Mouse (Mus musculus): ENCODE results near the gene Gstp3. TPM values are rescaled to one million over a fixed set of nuclear protein-coding genes. Genes with fewer than 3 reads are reported as not detected.

The Gstp3 gene
- polyA plus RNA-seq, 1 experiment from 2014 or later: not detected

DNA sequence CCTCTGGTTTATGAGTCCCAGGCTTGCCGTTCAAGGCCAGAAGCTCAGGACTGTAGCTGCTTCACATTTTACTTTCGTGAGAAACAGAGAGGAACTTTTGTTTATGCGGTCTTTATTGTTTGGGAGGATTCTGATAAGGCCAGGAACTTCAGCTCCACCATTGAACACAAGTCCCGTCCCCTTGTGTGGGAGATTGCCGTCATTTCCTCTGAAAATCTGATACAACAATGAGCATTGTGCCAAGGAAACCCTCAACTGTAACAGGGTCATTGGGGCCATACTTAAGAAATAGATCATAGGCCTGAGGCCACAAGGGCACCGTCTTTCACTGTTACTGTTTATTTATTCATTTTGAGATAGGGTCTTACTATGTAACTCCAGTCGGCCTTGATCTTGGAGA lies 36.2 kb downstream of the Gstp3 start:
- H3K36me3 ChIP-seq (ENCODE audit: control insufficient read depth, insufficient read depth, low read length): no peaks in the 10 kb centered on the region
- ATAC-seq: no peak
- H3K4me2 ChIP-seq (ENCODE audit: low read length): no peak overlapping the region
- no peaks in the 10 kb centered on the region for H3K27me3 ChIP-seq (ENCODE audit: control insufficient read depth, insufficient read depth, low read depth, low read length)
- H3K4me3 ChIP-seq (ENCODE audit: low read depth, low read length): no peak overlapping the region
- H3K9me3 ChIP-seq (replicated peaks; ENCODE audit: control insufficient read depth, low read length, poor library complexity, severe bottlenecking): no peaks in the 10 kb centered on the region
- H3K9ac ChIP-seq (ENCODE audit: low read depth, low read length): no peak overlapping the region
- no peak overlapping the region for H3K27ac ChIP-seq (ENCODE audit: low read length)
- no peaks in the 10 kb centered on the region for H3K4me1 ChIP-seq (ENCODE audit: control insufficient read depth, insufficient read depth, low read length)
- WGBS: 87% methylated on average over 7 of the region's 7 CpGs

DNA sequence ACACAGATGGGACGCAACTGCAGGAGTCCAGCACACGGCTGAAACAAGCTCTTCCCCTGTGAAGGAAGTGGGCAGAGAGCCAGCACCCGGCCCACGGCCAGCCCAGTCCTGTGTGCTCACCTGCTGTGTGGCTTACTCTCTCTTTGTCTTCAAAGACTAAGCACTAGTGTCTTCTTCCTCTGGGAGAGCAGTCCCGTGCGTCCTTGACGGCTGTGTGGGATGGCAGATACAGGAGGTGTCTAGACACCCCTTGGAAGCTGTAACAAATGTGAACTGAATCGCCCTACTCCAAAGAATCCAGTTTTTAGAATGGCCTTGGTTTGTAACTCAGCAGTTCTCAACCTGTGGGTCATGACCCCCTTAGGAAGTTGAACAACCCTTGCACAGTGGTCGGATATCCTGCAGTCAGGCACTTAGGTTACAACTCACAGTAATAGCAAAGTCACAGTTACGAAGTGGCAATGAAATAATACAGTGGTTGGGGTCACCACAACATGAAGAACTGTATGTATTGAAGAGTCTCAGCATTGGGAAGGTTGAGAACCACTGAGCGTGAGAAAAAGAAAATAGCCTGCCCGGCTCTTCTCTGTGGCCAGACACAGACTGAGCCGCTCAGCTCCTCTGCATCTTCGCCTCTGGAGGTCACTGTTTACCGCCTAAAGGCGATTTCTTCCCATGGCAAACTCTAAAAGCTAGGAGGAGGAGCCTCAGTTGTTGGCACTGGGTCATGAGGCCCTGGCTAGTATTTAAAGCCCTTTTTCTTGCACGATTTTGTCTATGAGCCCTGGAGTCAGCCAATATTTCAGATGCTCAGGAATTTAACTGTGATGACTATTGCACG lies 40.4 kb downstream of the Gstp3 start:
- no peak overlapping the region for H3K4me3 ChIP-seq (ENCODE audit: low read depth, low read length)
- H3K27me3 ChIP-seq (ENCODE audit: control insufficient read depth, insufficient read depth, low read depth, low read length): no peaks in the 10 kb centered on the region
- H3K36me3 ChIP-seq (ENCODE audit: control insufficient read depth, insufficient read depth, low read length): no peaks in the 10 kb centered on the region
- H3K9ac ChIP-seq (ENCODE audit: low read depth, low read length): no peak overlapping the region
- 27% methylated on average over 18 of the region's 18 CpGs for WGBS
- no peak overlapping the region for H3K27ac ChIP-seq (ENCODE audit: low read length)
- no peaks in the 10 kb centered on the region for H3K4me1 ChIP-seq (ENCODE audit: control insufficient read depth, insufficient read depth, low read length)
- no peaks in the 10 kb centered on the region for H3K9me3 ChIP-seq (replicated peaks; ENCODE audit: control insufficient read depth, low read length, poor library complexity, severe bottlenecking)
- peak; percentile 80 for ATAC-seq
- no peak overlapping the region for H3K4me2 ChIP-seq (ENCODE audit: low read length)

DNA sequence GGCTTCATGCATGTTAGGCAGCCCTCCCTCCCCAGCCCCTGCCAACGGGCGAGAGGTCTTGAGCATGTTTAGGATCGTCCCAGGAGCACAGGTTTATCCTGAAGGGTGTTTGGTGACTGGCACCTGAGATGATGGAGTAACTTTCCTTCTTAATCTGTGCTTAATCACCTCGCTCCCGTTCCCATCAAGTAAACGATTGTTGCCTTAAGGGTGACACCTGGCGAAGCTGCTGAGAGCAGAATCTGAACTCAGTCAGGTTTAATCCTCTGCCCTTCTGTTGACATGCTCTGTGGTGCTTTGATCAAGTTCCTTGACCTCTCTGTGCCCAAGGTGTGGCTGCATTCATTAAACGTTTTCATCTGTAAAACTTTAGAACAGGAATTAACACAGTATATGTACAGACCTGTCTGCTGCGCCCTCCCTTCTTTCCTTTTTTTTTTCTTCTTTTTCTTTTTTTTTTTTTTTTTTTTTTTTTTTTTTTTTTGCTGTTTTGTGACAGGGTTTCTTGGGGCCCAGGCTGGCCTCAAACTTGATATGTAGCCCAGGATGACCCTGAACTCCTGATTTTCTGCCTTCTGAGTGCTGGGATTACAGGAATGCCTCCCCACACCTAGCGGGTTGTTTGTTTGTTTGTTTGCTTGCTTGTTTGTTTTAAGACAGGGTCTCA lies 41.3 kb downstream of the Gstp3 start:
- no peak overlapping the region for H3K27ac ChIP-seq (ENCODE audit: low read length)
- H3K4me3 ChIP-seq (ENCODE audit: low read depth, low read length): no peak overlapping the region
- no peak for ATAC-seq
- H3K4me2 ChIP-seq (ENCODE audit: low read length): no peak overlapping the region
- no peaks in the 10 kb centered on the region for H3K27me3 ChIP-seq (ENCODE audit: control insufficient read depth, insufficient read depth, low read depth, low read length)
- whole genome bisulfite sequencing: 67% methylated on average over 10 of the region's 10 CpGs
- H3K4me1 ChIP-seq (ENCODE audit: control insufficient read depth, insufficient read depth, low read length): peaks cover 2% of the 10 kb centered on the region
- H3K9ac ChIP-seq (ENCODE audit: low read depth, low read length): no peak overlapping the region
- no peaks in the 10 kb centered on the region for H3K9me3 ChIP-seq (replicated peaks; ENCODE audit: control insufficient read depth, low read length, poor library complexity, severe bottlenecking)
- H3K36me3 ChIP-seq (ENCODE audit: control insufficient read depth, insufficient read depth, low read length): no peaks in the 10 kb centered on the region

DNA sequence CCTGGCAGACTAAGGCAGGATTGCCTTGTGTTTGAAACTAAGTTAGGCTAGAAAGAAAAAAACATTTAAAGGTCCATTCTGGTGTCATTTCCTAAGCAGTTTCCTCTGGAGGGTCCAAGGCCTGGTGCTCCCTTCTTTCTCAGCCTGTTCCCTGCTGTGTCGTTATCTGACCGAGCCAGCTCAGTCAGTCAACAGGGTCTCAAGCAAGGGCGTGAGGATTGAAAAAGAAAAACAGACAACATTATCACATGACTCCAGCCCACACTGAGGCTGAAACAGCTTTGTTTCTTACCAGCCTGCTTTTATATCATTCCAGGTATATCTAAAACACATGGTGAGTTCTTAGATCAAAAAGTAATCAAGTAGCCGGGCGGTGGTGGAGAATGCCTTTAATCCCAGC lies 43.7 kb downstream of the Gstp3 start:
- Histone ChIP-seq H3K4me3 (ENCODE audit: low read depth, low read length) (no peak overlapping the region), H3K9ac (ENCODE audit: low read depth, low read length) (no peak overlapping the region), H3K27me3 (ENCODE audit: control insufficient read depth, insufficient read depth, low read depth, low read length) (no peaks in the 10 kb centered on the region), H3K27ac (ENCODE audit: low read length) (no peak overlapping the region), H3K9me3 (replicated peaks; ENCODE audit: control insufficient read depth, low read length, poor library complexity, severe bottlenecking) (no peaks in the 10 kb centered on the region), H3K4me2 (ENCODE audit: low read length) (no peak overlapping the region), H3K36me3 (ENCODE audit: control insufficient read depth, insufficient read depth, low read length) (no peaks in the 10 kb centered on the region), H3K4me1 (ENCODE audit: control insufficient read depth, insufficient read depth, low read length) (peaks cover 15% of the 10 kb centered on the region)
- WGBS: 56% methylated on average over 5 of the region's 5 CpGs
- no peak for ATAC-seq

DNA sequence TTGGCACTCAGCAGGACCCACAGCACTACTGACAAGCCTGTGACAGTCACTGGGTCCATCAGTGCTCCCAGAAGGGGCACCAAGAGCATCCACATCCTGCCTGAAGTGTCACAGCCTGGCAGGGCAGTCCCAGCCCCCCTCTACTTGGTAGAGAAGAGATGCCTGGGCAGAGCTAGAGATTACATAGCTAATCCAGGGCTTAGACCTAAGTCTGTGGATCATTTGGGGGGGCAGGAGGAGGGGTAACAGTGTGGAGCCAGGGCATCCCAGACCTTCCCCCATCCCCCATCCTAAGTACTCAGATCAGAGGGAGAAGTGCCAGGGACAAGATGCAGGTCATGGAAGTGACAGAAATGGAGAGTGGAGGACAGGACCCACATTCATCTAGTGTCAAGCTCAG lies 44.6 kb downstream of the Gstp3 start:
- H3K27ac ChIP-seq (ENCODE audit: low read length): no peak overlapping the region
- no peak overlapping the region for H3K4me3 ChIP-seq (ENCODE audit: low read depth, low read length)
- H3K27me3 ChIP-seq (ENCODE audit: control insufficient read depth, insufficient read depth, low read depth, low read length): no peaks in the 10 kb centered on the region
- no peaks in the 10 kb centered on the region for H3K9me3 ChIP-seq (replicated peaks; ENCODE audit: control insufficient read depth, low read length, poor library complexity, severe bottlenecking)
- H3K4me1 ChIP-seq (ENCODE audit: control insufficient read depth, insufficient read depth, low read length): peaks cover 17% of the 10 kb centered on the region
- H3K36me3 ChIP-seq (ENCODE audit: control insufficient read depth, insufficient read depth, low read length): no peaks in the 10 kb centered on the region
- ATAC-seq: no peak
- peak overlapping the region; percentile 26; the same call in 1 of the 2 replicates for H3K9ac ChIP-seq (ENCODE audit: low read depth, low read length)
- no peak overlapping the region for H3K4me2 ChIP-seq (ENCODE audit: low read length)

DNA sequence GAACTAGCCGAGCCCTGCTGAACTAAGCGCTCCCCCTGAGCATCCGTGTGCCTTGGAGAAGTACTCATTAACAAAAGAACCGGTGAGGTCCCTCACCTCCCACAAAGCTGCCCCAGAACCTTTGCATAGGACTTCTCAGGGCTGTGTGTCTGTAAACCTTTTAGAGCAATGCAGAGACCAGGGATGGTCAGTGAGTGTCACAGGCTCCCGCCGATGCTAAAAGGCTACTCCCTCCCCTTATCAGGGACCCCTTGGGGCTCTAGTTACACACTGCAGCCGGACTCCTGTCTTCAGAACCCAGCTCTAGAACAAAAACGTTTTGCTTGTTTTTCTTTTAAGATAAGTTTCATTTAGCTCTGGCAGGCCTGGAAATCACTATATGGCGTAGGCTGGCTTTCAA lies 46.3 kb downstream of the Gstp3 start:
- H3K4me3 ChIP-seq (ENCODE audit: low read depth, low read length): peak overlapping the region; percentile 85
- 0 out of 2 replicates have a peak overlapping the region, but pooled peaks have one; percentile 38 for H3K9ac ChIP-seq (ENCODE audit: low read depth, low read length)
- H3K4me1 ChIP-seq (ENCODE audit: control insufficient read depth, insufficient read depth, low read length): peaks cover 17% of the 10 kb centered on the region
- 26% methylated on average over 9 of the region's 9 CpGs for WGBS
- H3K36me3 ChIP-seq (ENCODE audit: control insufficient read depth, insufficient read depth, low read length): peaks cover 13% of the 10 kb centered on the region
- peak overlapping the region; percentile 55 for H3K4me2 ChIP-seq (ENCODE audit: low read length)
- no peak overlapping the region for H3K27ac ChIP-seq (ENCODE audit: low read length)
- peak; percentile 49 for ATAC-seq
- no peaks in the 10 kb centered on the region for H3K9me3 ChIP-seq (replicated peaks; ENCODE audit: control insufficient read depth, low read length, poor library complexity, severe bottlenecking)
- H3K27me3 ChIP-seq (ENCODE audit: control insufficient read depth, insufficient read depth, low read depth, low read length): no peaks in the 10 kb centered on the region

DNA sequence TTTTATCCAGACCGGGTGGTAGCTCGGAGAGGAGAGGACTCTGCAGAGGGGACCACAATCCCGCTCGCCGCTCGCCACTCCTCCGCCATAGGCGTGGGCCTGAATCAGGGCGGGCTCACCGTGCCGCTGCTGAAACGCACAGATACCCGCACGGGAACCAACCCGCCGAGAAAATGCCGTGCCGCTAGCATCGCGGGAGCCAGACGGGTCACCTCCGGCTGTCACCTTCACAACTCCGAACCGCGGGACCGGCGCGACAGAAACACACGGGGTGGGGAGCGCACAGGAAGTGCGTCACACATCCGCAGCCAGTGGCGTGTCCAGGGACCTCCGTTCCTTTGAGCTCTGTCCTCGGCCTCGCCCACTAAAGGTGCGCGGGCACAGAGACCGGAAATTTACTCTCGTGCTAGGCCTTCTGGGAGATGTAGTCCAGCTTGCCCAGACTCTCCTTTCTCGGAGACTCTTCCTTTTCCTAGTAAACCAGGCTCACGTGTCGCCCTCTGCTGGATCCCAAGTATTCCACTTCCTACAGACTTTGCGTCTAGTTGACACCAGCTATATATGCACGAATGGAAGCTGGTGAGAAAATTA lies 46.8 kb downstream of the Gstp3 start, which contains the start of gene Ndufv1:
Ndufv1 (minus strand) TSS at position 375 of the 591 bp plus-strand sequence.
- Histone ChIP-seq H3K36me3 (ENCODE audit: control insufficient read depth, insufficient read depth, low read length) (peaks cover 18% of the 10 kb centered on the region), H3K9me3 (replicated peaks; ENCODE audit: control insufficient read depth, low read length, poor library complexity, severe bottlenecking) (no peaks in the 10 kb centered on the region), H3K4me3 (ENCODE audit: low read depth, low read length) (peak within 1 kb of the TSS; percentile 85), H3K4me2 (ENCODE audit: low read length) (peak within 1 kb of the TSS; percentile 68), H3K27me3 (ENCODE audit: control insufficient read depth, insufficient read depth, low read depth, low read length) (no peaks in the 10 kb centered on the region), H3K9ac (ENCODE audit: low read depth, low read length) (peak within 1 kb of the TSS; percentile 86), H3K27ac (ENCODE audit: low read length) (peak within 1 kb of the TSS; percentile 81), H3K4me1 (ENCODE audit: control insufficient read depth, insufficient read depth, low read length) (peaks cover 17% of the 10 kb centered on the region)
- peak; percentile 99 for ATAC-seq
- under 1% methylated on average over 45 of the region's 45 CpGs for WGBS

DNA sequence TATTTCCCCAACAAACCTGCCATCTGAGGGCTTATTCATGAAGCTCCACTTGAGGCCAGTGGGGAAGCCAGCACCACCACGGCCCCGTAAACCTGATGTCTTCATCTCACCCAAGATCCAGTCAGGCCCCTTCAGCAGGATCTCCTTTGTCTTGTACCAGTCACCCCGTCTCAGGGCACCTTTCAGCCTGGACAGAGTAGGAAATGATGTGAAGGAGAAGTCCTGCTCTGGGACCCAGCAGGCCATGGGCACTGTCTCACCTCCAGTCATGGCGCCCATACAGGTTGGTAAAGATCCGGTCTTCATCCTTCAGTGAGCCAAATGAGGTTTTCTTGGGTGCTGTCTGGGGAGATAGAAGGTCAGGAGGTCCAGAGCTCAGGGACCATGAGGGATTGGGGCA lies 48.3 kb downstream of the Gstp3 start:
- Histone ChIP-seq H3K27me3 (ENCODE audit: control insufficient read depth, insufficient read depth, low read depth, low read length) (no peaks in the 10 kb centered on the region), H3K4me1 (ENCODE audit: control insufficient read depth, insufficient read depth, low read length) (peaks cover 17% of the 10 kb centered on the region), H3K27ac (ENCODE audit: low read length) (no peak overlapping the region), H3K36me3 (ENCODE audit: control insufficient read depth, insufficient read depth, low read length) (peaks cover 24% of the 10 kb centered on the region), H3K4me2 (ENCODE audit: low read length) (no peak overlapping the region), H3K9me3 (replicated peaks; ENCODE audit: control insufficient read depth, low read length, poor library complexity, severe bottlenecking) (no peaks in the 10 kb centered on the region), H3K4me3 (ENCODE audit: low read depth, low read length) (no peak overlapping the region), H3K9ac (ENCODE audit: low read depth, low read length) (no peak overlapping the region)
- 91% methylated on average over 5 of the region's 5 CpGs for WGBS
- no peak for ATAC-seq

Measured in midbrain, embryonic 16.5 days (tissue).